Mouse (Mus musculus) stomach, postnatal 0 days (tissue): ENCODE measurements around the gene Daam1.

Experiments used
- CTCF ChIP-seq: IDR thresholded peaks from 2 replicates; pipeline ENCODE4 v1.5.1; 2016; ENCODE audit warnings: antibody characterized with exemption, low read depth, mild to moderate bottlenecking, moderate library complexity
- EP300 ChIP-seq: optimal IDR thresholded peaks from 2 replicates; pipeline ENCODE3; 2016; ENCODE audit warnings: antibody characterized with exemption

- no peak for TF ChIP-seq CTCF
- no peak for TF ChIP-seq EP300
Measured at GRCm38 (mm10) chr12:71890282-71890681, 59.4 kb downstream of the Daam1 start.
